Mouse (Mus musculus) spleen, adult 18-20 months (tissue): ENCODE results near the gene Myo1b.

Experiments
- DNase-seq, 2 experiments: peaks; one replicate each; pipeline ENCODE4 v3.0.0; 2022; ENCODE audit warnings: mixed read lengths in 2 of 2

The Myo1b gene

GRCm38 (mm10) chr1:51778241-51778640 lies 137.6 kb downstream of the Myo1b start:
- no peak for DNase-seq

DNA sequence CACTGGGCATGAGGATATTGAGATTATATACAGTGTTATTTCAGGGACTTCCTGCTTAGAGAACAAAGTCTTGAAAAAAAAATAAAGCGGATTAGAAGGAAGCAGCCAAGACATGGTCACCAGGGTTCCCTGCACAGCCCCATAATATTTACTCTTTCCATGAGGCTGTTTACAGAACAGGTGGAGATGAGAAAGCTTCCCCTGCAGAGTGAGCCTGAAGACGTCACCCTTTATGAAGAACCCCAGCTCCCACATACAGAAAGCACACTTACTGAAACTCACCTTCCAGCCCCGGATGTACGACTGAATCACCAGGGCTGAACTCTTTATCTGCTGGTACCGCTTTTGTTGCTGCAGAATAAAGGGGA lies 145.4 kb downstream of the Myo1b start:
- DNase-seq, result no peak

DNA sequence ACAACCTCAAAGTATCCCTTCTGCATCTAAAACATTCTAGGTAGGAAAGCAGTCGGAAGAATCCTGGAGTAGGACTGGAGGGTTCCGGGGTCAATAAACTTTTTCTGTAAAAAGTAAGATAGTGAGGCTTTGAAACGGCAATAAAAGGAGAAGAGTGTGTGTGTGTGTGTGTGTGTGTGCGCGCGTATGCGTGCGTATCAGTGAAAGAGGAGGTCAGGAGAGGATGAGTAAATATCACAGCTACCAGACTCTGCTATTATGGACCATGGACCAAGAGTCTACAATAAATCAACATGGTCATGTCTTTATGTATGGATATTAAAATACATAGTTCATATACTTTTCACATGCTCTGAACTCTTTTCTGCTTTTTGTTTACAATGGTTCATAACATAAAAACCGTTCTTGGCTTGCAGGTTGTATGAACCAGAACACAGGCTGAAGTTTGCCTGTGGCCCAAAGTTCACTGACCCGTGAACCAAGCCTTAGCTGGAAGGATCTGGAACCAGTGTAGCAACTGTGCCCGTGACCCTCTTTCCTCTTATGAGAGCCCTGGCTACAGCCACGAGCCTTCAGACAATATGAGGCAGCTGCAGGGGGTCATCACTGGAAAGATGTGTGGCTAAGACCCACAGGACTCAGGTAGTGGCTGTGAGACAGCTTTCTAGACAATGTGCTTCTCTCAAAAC lies 145.9 kb downstream of the Myo1b start:
- no peak for DNase-seq

- DNase-seq, result no peak
Observed at GRCm38 (mm10) chr1:51766271-51766670, 149.6 kb downstream of the Myo1b start.

DNA sequence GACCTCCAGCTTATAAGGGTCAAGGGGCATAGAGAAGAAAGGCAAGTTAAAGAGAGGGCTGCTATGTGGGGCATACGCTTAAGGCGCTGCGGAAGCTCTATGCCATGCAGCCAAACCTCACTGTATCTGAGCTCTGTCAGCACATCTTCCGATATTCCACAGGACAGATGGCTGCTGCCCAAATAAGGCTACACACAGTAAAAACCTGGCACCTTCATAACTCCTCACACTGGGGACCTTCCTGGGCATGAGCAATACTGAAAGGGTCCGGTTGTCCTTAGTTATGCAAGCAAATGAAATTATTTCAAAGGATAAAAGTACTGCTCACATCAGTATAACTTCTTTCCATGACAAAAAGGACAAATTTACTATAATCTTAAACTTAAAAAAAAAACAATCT lies 150.7 kb downstream of the Myo1b start:
- DNase-seq, result no peak

GRCm38 (mm10) chr1:51759657-51760056 lies 156.2 kb downstream of the Myo1b start:
- no peak for DNase-seq

DNA sequence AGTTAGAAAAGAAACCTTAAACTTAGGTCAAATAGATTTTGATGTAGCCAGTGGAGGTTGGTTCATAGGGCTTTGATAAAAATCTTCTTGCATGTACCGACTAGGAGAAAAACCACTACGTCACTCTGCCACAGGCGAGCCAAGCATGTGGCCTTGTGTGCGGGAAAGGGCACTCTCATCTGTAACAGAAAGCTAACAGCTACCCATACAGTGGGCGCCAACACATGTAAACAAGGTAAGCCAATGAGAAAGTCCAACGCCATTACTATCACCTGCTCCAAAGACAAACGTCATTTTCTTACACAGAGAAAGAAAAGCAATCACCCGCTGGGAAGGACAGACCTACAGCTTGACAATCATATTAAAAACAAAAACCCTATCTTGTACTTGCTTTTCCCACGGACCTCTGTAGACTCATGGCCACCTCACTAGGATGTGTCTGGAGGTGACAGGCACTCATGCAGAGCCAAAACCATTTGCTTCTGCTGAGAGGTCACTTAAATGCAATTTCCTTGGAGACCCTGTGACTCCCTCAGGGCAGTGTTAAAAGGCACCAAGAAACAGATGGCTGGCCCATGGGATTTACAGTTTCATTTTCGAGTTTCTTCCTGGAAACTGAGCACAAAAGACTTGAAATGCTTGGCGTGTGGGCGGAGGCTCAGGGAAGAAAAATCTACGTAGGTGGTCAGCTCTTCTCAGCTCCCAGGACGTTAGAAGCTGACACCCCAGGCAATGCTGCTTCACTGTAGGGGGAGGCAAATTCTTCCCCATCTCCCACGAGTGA lies 157.4 kb downstream of the Myo1b start:
- no peak for DNase-seq

DNA sequence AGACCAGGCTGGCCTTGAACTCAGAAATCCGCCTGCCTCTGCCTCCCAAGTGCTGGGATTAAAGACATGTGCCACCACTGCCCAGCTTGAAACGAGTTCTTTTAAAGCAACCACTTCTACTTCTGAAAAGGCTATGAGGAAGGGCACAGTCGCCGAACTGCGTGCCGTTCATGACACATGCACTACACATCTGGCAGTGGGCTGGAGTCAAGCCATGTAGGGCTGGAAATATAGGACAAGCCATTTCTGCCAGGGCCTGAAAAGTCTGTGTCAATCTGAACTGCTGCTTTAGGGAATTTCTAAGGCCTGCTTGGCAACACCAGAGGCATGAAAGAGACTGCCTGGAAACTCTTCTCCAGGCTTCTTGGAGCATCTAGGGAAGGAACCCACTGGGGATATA lies 162.2 kb downstream of the Myo1b start:
- no peak for DNase-seq

DNA sequence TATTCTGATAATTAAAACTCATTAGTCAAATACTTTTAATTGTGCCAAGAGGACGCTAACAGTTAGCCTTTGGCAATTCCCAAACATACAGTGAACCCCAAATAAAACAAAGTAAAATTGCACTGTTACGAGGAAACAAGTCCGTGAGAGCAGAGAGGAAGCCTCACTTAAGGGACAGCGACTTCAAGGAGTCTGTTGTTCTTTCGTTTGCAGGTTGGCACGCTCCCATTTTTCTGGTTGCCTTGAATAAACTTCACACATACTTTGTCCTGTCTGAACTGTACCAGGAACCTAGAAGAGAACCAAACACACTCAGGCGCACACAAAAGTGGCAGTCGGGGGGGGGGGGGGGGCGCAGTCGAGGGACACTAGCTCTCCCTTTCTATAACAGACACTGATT lies 164.9 kb downstream of the Myo1b start:
- DNase-seq, result no peak

DNA sequence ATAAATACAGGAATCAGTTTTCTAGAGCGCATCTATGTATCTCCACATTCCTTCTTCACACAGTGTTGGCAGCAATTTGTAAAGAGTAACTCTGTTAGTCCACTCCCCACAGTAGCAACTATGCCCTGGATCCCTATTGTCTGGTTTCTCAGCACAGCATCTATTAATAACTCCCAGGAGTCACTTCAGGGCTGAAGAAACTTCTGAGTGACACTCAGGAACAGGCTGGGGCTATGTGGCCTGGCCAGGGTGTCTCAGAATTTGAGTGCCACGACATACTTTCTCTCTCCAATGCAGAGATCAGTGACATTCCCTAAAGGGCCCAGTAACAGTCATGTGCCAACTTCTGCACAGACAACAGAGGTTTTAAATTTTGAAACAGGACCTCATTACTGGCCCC lies 167.6 kb downstream of the Myo1b start:
- DNase-seq, result no peak

- DNase-seq, result no peak
Observed at GRCm38 (mm10) chr1:51747494-51747893, 168.4 kb downstream of the Myo1b start.

DNA sequence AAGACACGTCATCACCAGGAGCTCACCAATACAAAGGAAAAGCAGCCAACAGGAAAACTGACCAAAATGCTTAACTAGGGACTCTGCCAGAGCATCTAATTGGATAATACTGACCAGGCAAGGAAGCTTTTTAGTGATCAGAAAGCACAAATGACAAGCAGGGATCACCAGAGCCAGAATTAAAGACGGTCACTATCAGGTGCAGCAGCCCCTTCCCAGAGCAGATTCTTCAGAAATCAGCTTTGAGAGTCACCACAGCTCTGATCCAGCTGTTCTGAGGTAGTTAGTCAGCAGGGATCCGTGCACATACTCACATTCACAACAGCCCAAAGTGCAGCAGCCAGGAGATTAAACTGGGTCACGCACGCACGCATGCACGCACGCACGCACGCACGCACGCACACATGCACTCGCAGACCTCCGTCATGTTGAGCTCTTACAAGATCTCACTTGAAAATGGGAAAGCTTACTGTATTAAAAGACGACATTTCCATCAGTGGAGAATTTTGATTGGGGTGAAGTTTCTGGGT lies 169.1 kb downstream of the Myo1b start:
- DNase-seq, result no peak

DNA sequence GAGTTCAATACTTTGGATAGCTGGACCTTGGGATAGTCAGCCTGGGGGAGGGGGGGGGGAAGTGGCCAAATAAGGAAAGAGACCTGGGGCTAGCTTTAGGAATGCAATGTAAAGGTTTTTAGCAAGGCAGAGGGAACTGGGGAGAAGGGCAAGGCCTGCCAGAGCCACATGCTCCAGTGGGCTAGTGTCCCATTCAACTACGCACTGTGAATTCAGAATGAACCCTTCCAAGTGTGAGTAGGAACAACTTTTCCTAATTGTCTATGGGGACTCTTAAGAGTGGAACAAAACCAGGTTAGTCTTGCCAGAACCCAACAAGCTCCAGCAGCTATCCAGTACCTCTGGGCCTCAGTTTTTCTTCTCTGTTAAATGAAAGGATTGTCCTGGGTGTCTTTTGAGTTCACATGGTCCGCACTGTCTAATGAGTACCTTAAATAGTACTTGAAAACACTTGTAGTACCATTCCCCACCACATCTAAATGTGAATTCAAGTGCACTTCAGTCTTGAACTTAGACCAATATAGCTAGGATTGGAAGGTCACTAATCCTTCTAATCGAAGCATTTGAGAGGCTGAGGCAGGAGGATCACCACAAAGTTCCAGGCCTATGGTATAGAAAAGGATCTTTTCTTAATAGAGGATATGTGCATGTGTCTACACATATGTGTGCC lies 172.0 kb downstream of the Myo1b start:
- no peak for DNase-seq

- DNase-seq, result no peak
Observed at GRCm38 (mm10) chr1:51742586-51742985, 173.3 kb downstream of the Myo1b start.

GRCm38 (mm10) chr1:51740626-51741231 lies 175.1 kb downstream of the Myo1b start:
- DNase-seq, result no peak

GRCm38 (mm10) chr1:51739252-51739852 lies 176.5 kb downstream of the Myo1b start:
- DNase-seq, result no peak

GRCm38 (mm10) chr1:51736822-51737221 lies 179.0 kb downstream of the Myo1b start:
- DNase-seq, result no peak

DNA sequence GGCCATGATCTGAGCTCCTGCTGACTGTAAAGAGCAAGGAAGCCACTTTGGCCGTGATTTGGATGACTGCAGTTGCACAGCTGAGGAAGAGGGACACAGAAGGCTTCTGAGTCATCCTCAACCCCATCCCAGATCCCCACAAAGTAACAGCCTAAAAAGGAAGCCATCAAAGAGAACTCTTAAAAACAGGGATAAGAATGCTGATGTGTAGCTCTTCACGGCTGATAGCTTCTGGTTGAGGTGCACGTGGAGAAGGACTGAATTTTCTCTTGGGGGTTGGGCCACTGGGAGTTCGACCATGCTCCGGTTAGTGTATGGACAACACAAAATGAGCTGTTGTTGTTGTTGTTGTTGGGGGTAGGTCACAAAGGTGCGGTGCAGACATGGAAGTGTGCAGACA lies 181.2 kb downstream of the Myo1b start:
- DNase-seq, result no peak

DNA sequence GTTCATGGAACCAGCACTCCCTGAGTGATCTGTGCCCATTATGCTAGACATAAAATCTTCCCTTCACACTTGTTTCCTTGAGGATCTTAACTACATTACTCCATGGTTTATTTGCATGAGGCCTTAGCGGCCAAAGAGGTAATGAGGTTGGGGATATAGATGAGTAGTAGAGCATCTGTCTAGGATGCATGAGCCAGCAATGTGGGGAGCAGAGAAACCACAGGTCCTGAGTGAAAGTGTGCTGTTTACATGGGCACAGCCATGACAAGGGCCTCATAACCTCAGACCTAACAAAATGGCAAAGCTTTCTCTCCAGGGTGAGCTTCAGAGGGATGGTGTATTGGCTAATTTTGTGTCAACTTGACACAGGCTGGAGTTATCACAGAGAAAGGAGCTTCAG lies 186.5 kb downstream of the Myo1b start:
- no peak for DNase-seq

DNA sequence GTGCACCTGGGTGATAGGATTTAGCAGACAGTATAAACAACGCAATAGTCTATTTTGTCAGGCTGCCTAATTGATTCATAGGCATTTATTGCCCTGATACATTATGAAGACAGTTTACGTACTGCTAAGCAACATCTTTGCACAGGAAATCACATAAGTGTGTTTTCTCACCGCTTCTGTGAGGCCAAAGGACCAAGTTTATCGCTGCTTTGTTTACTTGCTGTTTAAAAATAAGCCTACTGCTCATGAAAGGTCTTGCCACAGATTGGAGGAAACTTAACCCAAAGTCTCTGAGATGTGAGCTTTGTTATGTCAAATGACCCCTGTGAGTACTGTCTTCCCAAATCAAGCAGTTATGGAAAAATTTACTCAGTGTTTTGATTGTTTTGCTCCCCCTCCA lies 187.1 kb downstream of the Myo1b start:
- no peak for DNase-seq

DNA sequence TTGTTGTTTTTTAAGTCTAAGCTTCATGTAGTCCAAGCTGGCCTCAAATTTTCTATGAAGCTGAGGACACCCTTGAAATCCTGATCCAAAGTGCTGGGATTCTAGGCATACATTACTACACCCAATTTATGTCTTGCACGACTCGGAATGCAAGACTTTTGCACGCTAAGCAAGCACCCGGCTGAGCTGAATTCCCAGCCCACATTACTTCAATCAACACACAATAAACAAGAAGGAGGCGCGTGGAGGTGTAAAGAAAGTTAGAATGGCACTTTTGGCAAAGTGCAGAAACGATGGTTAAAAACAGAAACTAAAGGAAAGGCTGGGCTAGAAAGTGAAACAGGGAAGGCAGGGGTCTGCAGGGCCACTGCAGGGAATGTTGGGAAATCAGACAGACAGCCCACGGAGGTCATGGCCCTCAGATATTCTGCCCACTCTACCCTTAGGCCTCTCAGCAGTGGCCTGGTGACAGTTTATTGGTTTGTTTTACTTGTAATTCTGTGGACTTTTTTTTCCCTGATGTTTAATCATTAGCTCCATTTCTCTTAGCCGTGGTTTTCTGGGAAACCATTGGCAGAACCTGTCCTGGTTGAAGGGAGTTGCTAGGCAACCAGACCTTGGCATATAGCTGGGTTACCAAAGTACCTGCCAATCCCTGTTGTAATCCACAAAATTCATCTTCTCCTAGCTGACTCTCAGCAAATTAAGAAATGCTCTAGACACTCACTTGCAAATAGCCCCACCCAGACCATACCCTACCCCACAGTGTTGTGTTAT lies 195.8 kb downstream of the Myo1b start:
- no peak for DNase-seq

DNA sequence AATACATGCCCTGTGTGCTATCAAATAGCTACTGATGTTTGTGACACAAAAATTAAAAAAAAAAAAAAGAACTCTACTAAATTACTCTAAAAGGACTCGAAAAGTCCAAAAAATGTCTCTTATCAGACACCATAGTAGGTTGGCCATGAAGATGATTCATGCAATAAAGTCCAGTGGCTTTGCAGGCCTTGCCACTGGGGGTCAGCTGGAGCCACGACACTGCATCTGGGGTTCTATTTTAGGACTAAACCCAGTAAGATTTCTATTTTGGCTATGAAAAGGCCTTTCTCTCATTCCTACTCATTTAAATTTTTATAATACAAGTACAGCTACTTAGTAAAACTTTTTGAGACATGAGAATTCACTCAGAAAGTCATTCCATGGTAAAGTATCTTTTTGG lies 205.0 kb downstream of the Myo1b start:
- no peak for DNase-seq
